Mouse (Mus musculus) C2C12 (cell line): ENCODE measurements around the gene Kcna1. TPM values are rescaled to one million over a fixed set of nuclear protein-coding genes. Genes with fewer than 3 reads are reported as not detected.

ENCODE experiments used
- H3K27me3 ChIP-seq: one replicate; pipeline ENCODE4 v1.6.1; 2011; ENCODE audit not compliant: control insufficient read depth, insufficient read depth, insufficient read length
- H3K36me3 ChIP-seq: one replicate; pipeline ENCODE4 v1.6.1; 2011; ENCODE audit not compliant: control insufficient read depth, insufficient read depth
- H3K4me3 ChIP-seq: one replicate; pipeline ENCODE4 v1.5.1; 2011; ENCODE audit warnings: mild to moderate bottlenecking, control low read depth; ENCODE audit not compliant: poor library complexity, insufficient read depth, severe bottlenecking
- H3K79me2 ChIP-seq: one replicate; pipeline ENCODE4 v1.6.1; 2011; ENCODE audit not compliant: control insufficient read depth, insufficient read depth
- H3K79me3 ChIP-seq: one replicate; pipeline ENCODE4 v1.6.1; 2011; ENCODE audit warnings: low read depth, control low read depth
- H3ac ChIP-seq: one replicate; pipeline ENCODE3; 2011; ENCODE audit warnings: low read depth; ENCODE audit not compliant: control insufficient read depth, insufficient read length
- CEBPB ChIP-seq: IDR thresholded peaks from one replicate; pipeline ENCODE4 v1.6.1; 2011; ENCODE audit warnings: low read depth, mild to moderate bottlenecking, control low read depth, moderate library complexity
- CTCF ChIP-seq: IDR thresholded peaks from one replicate; pipeline ENCODE4 v1.5.1; 2011; ENCODE audit not compliant: control insufficient read depth, insufficient read depth, insufficient read length
- FOSL1 ChIP-seq: IDR thresholded peaks from one replicate; pipeline ENCODE4 v1.8.0; 2011; ENCODE audit warnings: mild to moderate bottlenecking, low read length; ENCODE audit not compliant: poor library complexity, insufficient read depth, severe bottlenecking
- MAX ChIP-seq: IDR thresholded peaks from one replicate; pipeline ENCODE4 v1.6.1; 2011; ENCODE audit warnings: mild to moderate bottlenecking, control low read depth
- MYOD1 ChIP-seq: IDR thresholded peaks from one replicate; pipeline ENCODE4 v1.6.1; 2011; ENCODE audit warnings: low read depth; ENCODE audit not compliant: control insufficient read depth, insufficient read length
- MYOG ChIP-seq: IDR thresholded peaks from one replicate; pipeline ENCODE4 v1.6.1; 2011; ENCODE audit not compliant: control insufficient read depth, insufficient read length; ENCODE audit errors: extremely low read depth
- USF1 ChIP-seq: IDR thresholded peaks from one replicate; pipeline ENCODE4 v1.6.1; 2011; ENCODE audit warnings: low read depth, mild to moderate bottlenecking, control low read depth, moderate library complexity
- polyA plus RNA-seq: library from polyadenylated mRNA; unstranded; fragments of >200 nt; fragmentation: generic; extraction: Trizol; gene quantifications from one replicate; pipeline ENCODE4 v1.2.1, GENCODE M21; 2012; ENCODE audit warnings: missing spikeins

The Kcna1 gene
- polyA plus RNA-seq, 1 experiment = not detected

DNA sequence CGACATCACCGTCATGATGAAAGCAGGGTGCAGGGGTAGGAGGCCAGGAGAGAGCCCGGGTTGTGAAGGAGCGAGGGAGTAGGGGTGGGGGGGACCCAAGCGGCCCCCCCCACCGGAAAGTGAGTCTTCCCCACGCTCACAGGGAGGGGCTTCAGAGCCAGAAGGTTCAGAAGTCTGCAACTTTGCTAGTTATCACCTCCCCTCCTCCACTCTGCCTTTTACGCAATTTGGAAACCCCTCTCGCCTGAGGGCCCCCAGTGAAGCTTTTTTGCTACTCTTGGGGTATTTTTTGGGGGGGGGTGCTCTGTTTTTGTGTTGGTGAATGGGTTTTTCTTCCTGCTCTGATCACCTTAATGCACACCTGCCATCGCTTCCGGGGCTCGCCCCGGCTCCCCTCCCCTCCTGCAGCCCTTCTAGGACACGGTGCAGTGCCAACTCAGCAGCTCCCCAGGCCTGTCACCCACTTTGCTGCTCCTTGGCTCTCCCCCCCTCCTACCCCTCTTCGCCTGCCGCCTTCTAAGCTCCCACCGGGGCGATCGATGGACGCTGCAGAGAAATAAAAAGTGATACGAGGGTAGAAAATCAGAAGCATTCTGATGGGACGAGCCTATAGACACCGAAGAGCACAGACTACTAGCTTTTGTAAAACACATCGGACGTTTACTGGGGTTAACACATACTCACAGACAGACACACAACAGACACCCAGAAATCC, 2.7 kb downstream of the Kcna1 start:
- Histone ChIP-seq H3K4me3 (no peak overlapping the region), H3K36me3 (no peaks in the 10 kb centered on the region), H3K79me3 (no peaks in the 10 kb centered on the region), H3K27me3 (peaks cover 59% of the 10 kb centered on the region), H3ac (no peak overlapping the region), H3K79me2 (no peaks in the 10 kb centered on the region)
- TF ChIP-seq MYOD1 (no peak), MYOG (no peak), USF1 (no peak), CTCF (no peak), CEBPB (no peak), FOSL1 (no peak)

- H3ac ChIP-seq = no peak overlapping the region
- no peaks in the 10 kb centered on the region for H3K36me3 ChIP-seq
- no peaks in the 10 kb centered on the region for H3K79me2 ChIP-seq
- no peak overlapping the region for H3K4me3 ChIP-seq
- no peaks in the 10 kb centered on the region for H3K79me3 ChIP-seq
- TF ChIP-seq USF1 (no peak), MYOG (no peak), CEBPB (no peak), CTCF (no peak), FOSL1 (no peak)
- peaks cover 59% of the 10 kb centered on the region for H3K27me3 ChIP-seq
Measured at GRCm38 (mm10) chr6:126642856-126643321, 3.3 kb downstream of the Kcna1 start.

DNA sequence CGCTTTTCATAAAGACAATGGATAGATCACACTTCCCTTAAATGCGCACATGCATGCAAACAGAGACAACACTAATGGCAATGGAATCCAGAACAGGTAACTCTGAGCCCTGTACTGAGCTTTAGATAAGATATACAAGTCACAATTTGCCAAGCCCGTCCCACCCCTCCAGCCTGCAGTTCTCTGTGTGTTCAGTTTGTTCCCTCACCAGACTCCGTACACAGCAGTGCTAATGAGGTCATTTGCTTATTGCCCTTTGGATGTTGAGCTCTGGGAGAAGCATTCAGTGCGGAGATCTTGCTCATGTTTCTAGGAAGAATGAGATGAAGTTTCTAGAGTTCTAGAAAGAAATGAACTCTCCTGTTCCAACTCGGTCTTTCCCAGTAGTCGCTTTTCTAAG, 17.7 kb downstream of the Kcna1 start:
- no peak overlapping the region for H3K4me3 ChIP-seq
- H3K27me3 ChIP-seq = peaks cover 39% of the 10 kb centered on the region
- no peaks in the 10 kb centered on the region for H3K79me2 ChIP-seq
- H3K36me3 ChIP-seq = no peaks in the 10 kb centered on the region
- no peaks in the 10 kb centered on the region for H3K79me3 ChIP-seq
- no peak for TF ChIP-seq CTCF
- TF ChIP-seq MYOG = no peak
- TF ChIP-seq MAX = no peak
- no peak for TF ChIP-seq FOSL1
- TF ChIP-seq CEBPB = no peak
- TF ChIP-seq MYOD1 = no peak
- no peak for TF ChIP-seq USF1
- no peak overlapping the region for H3ac ChIP-seq

GRCm38 (mm10) chr6:126618455-126618854, 27.7 kb downstream of the Kcna1 start:
- H3K27me3 ChIP-seq = peaks cover 17% of the 10 kb centered on the region
- H3K79me3 ChIP-seq = no peaks in the 10 kb centered on the region

GRCm38 (mm10) chr6:126610746-126611145, 35.4 kb downstream of the Kcna1 start:
- Histone ChIP-seq H3K79me2 (no peaks in the 10 kb centered on the region), H3K27me3 (peaks cover 42% of the 10 kb centered on the region), H3K36me3 (no peaks in the 10 kb centered on the region), H3K79me3 (no peaks in the 10 kb centered on the region), H3K4me3 (no peak overlapping the region), H3ac (no peak overlapping the region)
- TF ChIP-seq CTCF (no peak), MYOD1 (no peak)

More at GRCm38 (mm10) chr6:126618455-126618854, 27.7 kb downstream of the Kcna1 start:
- Histone ChIP-seq H3ac (no peak overlapping the region), H3K4me3 (no peak overlapping the region), H3K36me3 (no peaks in the 10 kb centered on the region), H3K79me2 (no peaks in the 10 kb centered on the region)
- TF ChIP-seq CEBPB (no peak), CTCF (no peak), MAX (no peak), MYOD1 (no peak), MYOG (no peak), FOSL1 (no peak), USF1 (no peak)

DNA sequence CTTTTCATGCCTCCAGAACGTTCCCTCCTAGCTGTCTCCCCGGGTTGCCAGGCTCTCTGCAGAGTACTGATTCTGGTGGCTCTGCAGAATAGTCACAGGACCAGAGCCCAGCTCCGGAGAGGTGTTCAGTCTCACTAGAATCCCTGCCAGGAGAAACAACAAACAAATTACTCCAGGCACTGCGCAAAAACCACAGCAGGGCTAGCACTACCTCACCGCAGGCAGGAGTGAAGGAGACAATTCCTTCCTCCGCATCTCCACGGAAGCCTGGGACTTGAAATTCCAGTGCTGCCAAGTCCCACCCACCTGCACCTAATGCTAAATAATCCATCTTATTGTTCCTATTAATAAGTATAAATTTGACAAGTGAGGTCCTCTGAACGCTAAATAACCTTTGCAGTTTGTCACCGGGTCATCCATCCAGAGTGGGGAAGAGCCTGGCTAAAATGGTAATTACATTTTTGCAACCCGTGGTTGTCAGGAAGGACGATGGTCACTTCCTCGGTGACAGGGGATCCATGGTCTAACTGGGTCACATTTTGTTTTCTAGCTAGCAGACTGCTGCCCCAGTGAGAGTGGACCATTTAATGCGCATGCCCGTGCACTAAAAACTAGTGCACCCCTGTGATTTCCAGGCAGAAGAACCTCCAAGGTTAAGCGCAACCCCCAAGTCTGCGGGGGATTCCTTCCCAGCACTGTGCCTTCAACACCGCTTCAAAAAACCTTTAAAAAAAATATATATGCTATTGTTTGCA, 36.8 kb downstream of the Kcna1 start:
- peaks cover 51% of the 10 kb centered on the region for H3K27me3 ChIP-seq
- no peak for TF ChIP-seq CEBPB
- no peak for TF ChIP-seq MYOG
- TF ChIP-seq FOSL1 = no peak
- TF ChIP-seq MYOD1 = no peak
- no peak for TF ChIP-seq MAX
- TF ChIP-seq USF1 = no peak
- TF ChIP-seq CTCF = no peak
- no peaks in the 10 kb centered on the region for H3K79me3 ChIP-seq
- no peak overlapping the region for H3ac ChIP-seq
- no peaks in the 10 kb centered on the region for H3K79me2 ChIP-seq
- H3K36me3 ChIP-seq = no peaks in the 10 kb centered on the region
- H3K4me3 ChIP-seq = no peak overlapping the region
